Comparison of ENCODE assay signal across 20 mouse cellular contexts in genomic region chr2:65101388-65101787, GRCm38 (mm10).
DNase-seq lines count a peak whose midpoint lies in the region; ATAC-seq lines count a peak whose summit lies in the region.
"Had no signal": no experiment of that assay in that cellular context is flagged by ENCODE, and none has a peak within 500 bp of the region (broad histone marks: within the 10 kb centered on the region; RNA-seq: fewer than 3 reads in every experiment).

No protein-coding gene starts in this region.

- ATAC-seq in common myeloid progenitor, adult 5-6 weeks (replicated peaks; ENCODE audit: low read depth, poor library complexity, severe bottlenecking): peak; percentile 76
- ATAC-seq in monocyte, adult 5-6 weeks (replicated peaks; ENCODE audit: insufficient number of reproducible peaks, low FRiP score, low TSS enrichment, poor library complexity, severe bottlenecking): peak; percentile 87
- no peak for ATAC-seq in inflammation-experienced regulatory T-cells, adult 6 months
- ATAC-seq: forebrain, postnatal 0 days; hindbrain, embryonic 16.5 days; intestine, postnatal 0 days; midbrain, embryonic 16.5 days had no signal

- DNase-seq in adrenal gland, postnatal 14 days: peak; percentile 33
- no peak for DNase-seq in adrenal gland, postnatal 4 days (ENCODE audit: low spot score in 2 of 2)
- peak; percentile 64 for DNase-seq in lung, postnatal 36 days
- no peak for DNase-seq in lung, postnatal 14 days
- DNase-seq in right cerebral cortex, adult 18-20 months: no peak
- DNase-seq: B cell, adult 2 months; cerebellum, adult 11 months; cerebellum, postnatal 10 days; forebrain, postnatal 0 days; gastrocnemius, adult 2 months; heart, adult 11 months; heart, postnatal 36 days; kidney, postnatal 4 days; layer of hippocampus, adult 9-11 months had no signal

Comparison
In these comparisons a context has a peak if more than half of its experiments do, and no peak if none do; other contexts are left out.
1. DNase-seq: peak in adrenal gland, postnatal 14 days (single experiment) and lung, postnatal 36 days (single experiment); none in adrenal gland, postnatal 4 days (0 of 2), lung, postnatal 14 days (single experiment) and right cerebral cortex, adult 18-20 months (single experiment).